Mouse (Mus musculus): Measurements from ENCODE around the gene Polr2a. TPM values are rescaled to one million over a fixed set of nuclear protein-coding genes. Genes with fewer than 3 reads are reported as not detected.

Polr2a gene
- polyA plus RNA-seq, 1 experiment from 2014 or later, result 16.4 TPM

GRCm38 (mm10) chr11:69729063-69729462 is 29.4 kb downstream of the Polr2a start:
- Histone ChIP-seq H3K4me3 (replicated peaks; ENCODE audit: low read length) (no peak overlapping the region), H3K9ac (replicated peaks; ENCODE audit: low read depth, low read length) (no peak overlapping the region), H3K27me3 (replicated peaks; ENCODE audit: control insufficient read depth, insufficient read depth, low read length) (no peaks in the 10 kb centered on the region), H3K4me2 (ENCODE audit: low read length) (no peak overlapping the region), H3K4me1 (replicated peaks; ENCODE audit: control insufficient read depth, insufficient read depth, low read length) (no peaks in the 10 kb centered on the region), H3K9me3 (ENCODE audit: control insufficient read depth, low read length) (no peaks in the 10 kb centered on the region), H3K36me3 (ENCODE audit: control insufficient read depth, insufficient read depth) (peaks cover under 1% of the 10 kb centered on the region), H3K27ac (ENCODE audit: low read length) (no peak overlapping the region)
- WGBS, result 18% methylated on average over 3 of the region's 3 CpGs
- no peak for ATAC-seq

- WGBS, result 38% methylated on average over 5 of the region's 5 CpGs
- H3K4me2 ChIP-seq (ENCODE audit: low read length), result no peak overlapping the region
- no peak overlapping the region for H3K9ac ChIP-seq (replicated peaks; ENCODE audit: low read depth, low read length)
- H3K9me3 ChIP-seq (ENCODE audit: control insufficient read depth, low read length), result no peaks in the 10 kb centered on the region
- no peaks in the 10 kb centered on the region for H3K36me3 ChIP-seq (ENCODE audit: control insufficient read depth, insufficient read depth)
- no peaks in the 10 kb centered on the region for H3K27me3 ChIP-seq (replicated peaks; ENCODE audit: control insufficient read depth, insufficient read depth, low read length)
- no peaks in the 10 kb centered on the region for H3K4me1 ChIP-seq (replicated peaks; ENCODE audit: control insufficient read depth, insufficient read depth, low read length)
- H3K27ac ChIP-seq (ENCODE audit: low read length), result no peak overlapping the region
- no peak overlapping the region for H3K4me3 ChIP-seq (replicated peaks; ENCODE audit: low read length)
- no peak for ATAC-seq
Measured at GRCm38 (mm10) chr11:69725951-69726350, 32.5 kb downstream of the Polr2a start.

GRCm38 (mm10) chr11:69723074-69723473 is 35.4 kb downstream of the Polr2a start:
- WGBS, result 51% methylated on average over 2 of the region's 2 CpGs
- no peak for ATAC-seq
- Histone ChIP-seq H3K27me3 (replicated peaks; ENCODE audit: control insufficient read depth, insufficient read depth, low read length) (no peaks in the 10 kb centered on the region), H3K9ac (replicated peaks; ENCODE audit: low read depth, low read length) (no peak overlapping the region), H3K9me3 (ENCODE audit: control insufficient read depth, low read length) (no peaks in the 10 kb centered on the region), H3K4me2 (ENCODE audit: low read length) (no peak overlapping the region), H3K4me3 (replicated peaks; ENCODE audit: low read length) (no peak overlapping the region), H3K4me1 (replicated peaks; ENCODE audit: control insufficient read depth, insufficient read depth, low read length) (no peaks in the 10 kb centered on the region), H3K36me3 (ENCODE audit: control insufficient read depth, insufficient read depth) (no peaks in the 10 kb centered on the region), H3K27ac (ENCODE audit: low read length) (no peak overlapping the region)

GRCm38 (mm10) chr11:69720852-69721251 is 37.6 kb downstream of the Polr2a start:
- Histone ChIP-seq H3K36me3 (ENCODE audit: control insufficient read depth, insufficient read depth) (no peaks in the 10 kb centered on the region), H3K4me1 (replicated peaks; ENCODE audit: control insufficient read depth, insufficient read depth, low read length) (no peaks in the 10 kb centered on the region), H3K9ac (replicated peaks; ENCODE audit: low read depth, low read length) (no peak overlapping the region), H3K4me3 (replicated peaks; ENCODE audit: low read length) (no peak overlapping the region), H3K9me3 (ENCODE audit: control insufficient read depth, low read length) (no peaks in the 10 kb centered on the region), H3K27me3 (replicated peaks; ENCODE audit: control insufficient read depth, insufficient read depth, low read length) (no peaks in the 10 kb centered on the region), H3K27ac (ENCODE audit: low read length) (no peak overlapping the region), H3K4me2 (ENCODE audit: low read length) (no peak overlapping the region)
- no peak for ATAC-seq
- WGBS, result 81% methylated on average over 6 of the region's 6 CpGs

- Histone ChIP-seq H3K4me2 (ENCODE audit: low read length) (no peak overlapping the region), H3K4me3 (replicated peaks; ENCODE audit: low read length) (no peak overlapping the region), H3K4me1 (replicated peaks; ENCODE audit: control insufficient read depth, insufficient read depth, low read length) (no peaks in the 10 kb centered on the region), H3K36me3 (ENCODE audit: control insufficient read depth, insufficient read depth) (no peaks in the 10 kb centered on the region), H3K27ac (ENCODE audit: low read length) (no peak overlapping the region), H3K9ac (replicated peaks; ENCODE audit: low read depth, low read length) (no peak overlapping the region), H3K27me3 (replicated peaks; ENCODE audit: control insufficient read depth, insufficient read depth, low read length) (no peaks in the 10 kb centered on the region), H3K9me3 (ENCODE audit: control insufficient read depth, low read length) (no peaks in the 10 kb centered on the region)
- WGBS, result 70% methylated on average over 6 of the region's 6 CpGs
- ATAC-seq, result no peak
Measured at GRCm38 (mm10) chr11:69719423-69719822, 39.0 kb downstream of the Polr2a start.

- ATAC-seq, result no peak
- Histone ChIP-seq H3K27me3 (replicated peaks; ENCODE audit: control insufficient read depth, insufficient read depth, low read length) (no peaks in the 10 kb centered on the region), H3K4me1 (replicated peaks; ENCODE audit: control insufficient read depth, insufficient read depth, low read length) (no peaks in the 10 kb centered on the region), H3K9me3 (ENCODE audit: control insufficient read depth, low read length) (no peaks in the 10 kb centered on the region), H3K4me3 (replicated peaks; ENCODE audit: low read length) (no peak overlapping the region), H3K36me3 (ENCODE audit: control insufficient read depth, insufficient read depth) (no peaks in the 10 kb centered on the region), H3K27ac (ENCODE audit: low read length) (no peak overlapping the region), H3K9ac (replicated peaks; ENCODE audit: low read depth, low read length) (no peak overlapping the region), H3K4me2 (ENCODE audit: low read length) (no peak overlapping the region)
- WGBS, result 25% methylated on average over 15 of the region's 15 CpGs
Measured at GRCm38 (mm10) chr11:69718661-69719060, 39.8 kb downstream of the Polr2a start.

GRCm38 (mm10) chr11:69716953-69717352 is 41.5 kb downstream of the Polr2a start:
- no peak overlapping the region for H3K4me2 ChIP-seq (ENCODE audit: low read length)
- no peak overlapping the region for H3K4me3 ChIP-seq (replicated peaks; ENCODE audit: low read length)
- no peaks in the 10 kb centered on the region for H3K4me1 ChIP-seq (replicated peaks; ENCODE audit: control insufficient read depth, insufficient read depth, low read length)
- no peak overlapping the region for H3K9ac ChIP-seq (replicated peaks; ENCODE audit: low read depth, low read length)
- H3K27ac ChIP-seq (ENCODE audit: low read length), result no peak overlapping the region
- no peaks in the 10 kb centered on the region for H3K36me3 ChIP-seq (ENCODE audit: control insufficient read depth, insufficient read depth)
- 75% methylated on average over 4 of the region's 4 CpGs for WGBS
- no peaks in the 10 kb centered on the region for H3K9me3 ChIP-seq (ENCODE audit: control insufficient read depth, low read length)
- H3K27me3 ChIP-seq (replicated peaks; ENCODE audit: control insufficient read depth, insufficient read depth, low read length), result no peaks in the 10 kb centered on the region
- no peak for ATAC-seq

- Histone ChIP-seq H3K4me2 (ENCODE audit: low read length) (no peak overlapping the region), H3K27me3 (replicated peaks; ENCODE audit: control insufficient read depth, insufficient read depth, low read length) (no peaks in the 10 kb centered on the region), H3K36me3 (ENCODE audit: control insufficient read depth, insufficient read depth) (no peaks in the 10 kb centered on the region), H3K4me1 (replicated peaks; ENCODE audit: control insufficient read depth, insufficient read depth, low read length) (no peaks in the 10 kb centered on the region), H3K4me3 (replicated peaks; ENCODE audit: low read length) (no peak overlapping the region), H3K9ac (replicated peaks; ENCODE audit: low read depth, low read length) (no peak overlapping the region), H3K9me3 (ENCODE audit: control insufficient read depth, low read length) (no peaks in the 10 kb centered on the region), H3K27ac (ENCODE audit: low read length) (no peak overlapping the region)
- no peak for ATAC-seq
- 50% methylated on average over 5 of the region's 5 CpGs for WGBS
Measured at GRCm38 (mm10) chr11:69715929-69716328, 42.5 kb downstream of the Polr2a start.

GRCm38 (mm10) chr11:69715482-69715881 is 43.0 kb downstream of the Polr2a start:
- H3K4me3 ChIP-seq (replicated peaks; ENCODE audit: low read length), result no peak overlapping the region
- H3K27me3 ChIP-seq (replicated peaks; ENCODE audit: control insufficient read depth, insufficient read depth, low read length), result no peaks in the 10 kb centered on the region
- no peak overlapping the region for H3K4me2 ChIP-seq (ENCODE audit: low read length)
- no peaks in the 10 kb centered on the region for H3K36me3 ChIP-seq (ENCODE audit: control insufficient read depth, insufficient read depth)
- no peak overlapping the region for H3K27ac ChIP-seq (ENCODE audit: low read length)
- ATAC-seq, result no peak
- H3K4me1 ChIP-seq (replicated peaks; ENCODE audit: control insufficient read depth, insufficient read depth, low read length), result no peaks in the 10 kb centered on the region
- H3K9ac ChIP-seq (replicated peaks; ENCODE audit: low read depth, low read length), result no peak overlapping the region
- 56% methylated on average over 9 of the region's 9 CpGs for whole genome bisulfite sequencing
- no peaks in the 10 kb centered on the region for H3K9me3 ChIP-seq (ENCODE audit: control insufficient read depth, low read length)

GRCm38 (mm10) chr11:69714636-69715329 is 43.7 kb downstream of the Polr2a start:
- no peak for ATAC-seq
- Histone ChIP-seq H3K9me3 (ENCODE audit: control insufficient read depth, low read length) (no peaks in the 10 kb centered on the region), H3K4me3 (replicated peaks; ENCODE audit: low read length) (no peak overlapping the region), H3K4me1 (replicated peaks; ENCODE audit: control insufficient read depth, insufficient read depth, low read length) (peaks cover 2% of the 10 kb centered on the region; the same call in 1 of the 2 replicates), H3K36me3 (ENCODE audit: control insufficient read depth, insufficient read depth) (no peaks in the 10 kb centered on the region), H3K4me2 (ENCODE audit: low read length) (no peak overlapping the region), H3K9ac (replicated peaks; ENCODE audit: low read depth, low read length) (no peak overlapping the region), H3K27ac (ENCODE audit: low read length) (no peak overlapping the region), H3K27me3 (replicated peaks; ENCODE audit: control insufficient read depth, insufficient read depth, low read length) (no peaks in the 10 kb centered on the region)
- WGBS, result 82% methylated on average over 18 of the region's 18 CpGs
